Mouse (Mus musculus): ENCODE measurements at regions not wholly inside any gene's neighbourhood (a gene's known extent, or its start where the extent isn't known, plus 50 kb on each side); places are given as distances from the start of the nearest gene placed in this dataset.

GRCm38 (mm10) chr8:31031721-31032591 is 2396.6 kb upstream of the 5930422O12Rik start:
- ATAC-seq (ENCODE audit: insufficient number of reproducible peaks, insufficient read depth, low FRiP score, low TSS enrichment, low read depth): peak; percentile 82
- Histone ChIP-seq H3K4me1 (replicated peaks) (peaks cover 6% of the 10 kb centered on the region; the same call in 1 of the 2 replicates), H3K9ac (replicated peaks) (peak overlapping the region; percentile 52), H3K27ac (no peak overlapping the region), H3K4me3 (replicated peaks) (peak overlapping the region; percentile 42), H3K36me3 (no peaks in the 10 kb centered on the region), H3K4me2 (peak overlapping the region; percentile 63), H3K9me3 (no peaks in the 10 kb centered on the region), H3K27me3 (no peaks in the 10 kb centered on the region)
- WGBS: 8% methylated on average over 24 of the region's 24 CpGs

- Histone ChIP-seq H3K4me1 (replicated peaks) (peaks cover 6% of the 10 kb centered on the region; the same call in 1 of the 2 replicates), H3K9ac (replicated peaks) (no peak overlapping the region; the same call in 1 of the 2 replicates), H3K27me3 (no peaks in the 10 kb centered on the region), H3K27ac (no peak overlapping the region), H3K4me2 (peak overlapping the region; percentile 63), H3K36me3 (no peaks in the 10 kb centered on the region), H3K9me3 (no peaks in the 10 kb centered on the region), H3K4me3 (replicated peaks) (peak overlapping the region; percentile 34)
- no peak for ATAC-seq (ENCODE audit: insufficient number of reproducible peaks, insufficient read depth, low FRiP score, low TSS enrichment, low read depth)
- 4% methylated on average over 13 of the region's 13 CpGs for WGBS
Measured at GRCm38 (mm10) chr8:31033281-31033680, 2395.2 kb upstream of the 5930422O12Rik start.

DNA sequence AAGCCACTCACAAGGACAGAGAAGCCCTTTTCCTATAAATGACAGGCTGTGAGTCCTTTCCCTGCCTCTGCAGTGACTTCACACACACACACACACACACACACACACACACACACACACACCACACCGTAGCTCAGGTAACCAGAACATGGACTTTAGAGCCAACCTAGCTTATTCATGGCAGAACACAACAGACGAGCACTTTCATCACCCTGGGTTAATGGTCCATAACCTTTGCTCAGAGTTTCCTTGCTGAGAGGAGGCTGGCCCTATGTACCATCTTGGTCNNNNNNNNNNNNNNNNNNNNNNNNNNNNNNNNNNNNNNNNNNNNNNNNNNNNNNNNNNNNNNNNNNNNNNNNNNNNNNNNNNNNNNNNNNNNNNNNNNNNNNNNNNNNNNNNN is 2391.6 kb upstream of the 5930422O12Rik start:
- Histone ChIP-seq H3K4me2 (no peak overlapping the region), H3K4me1 (replicated peaks) (peaks cover 6% of the 10 kb centered on the region; the same call in 1 of the 2 replicates), H3K4me3 (replicated peaks) (no peak overlapping the region), H3K9me3 (no peaks in the 10 kb centered on the region), H3K27ac (no peak overlapping the region), H3K36me3 (no peaks in the 10 kb centered on the region), H3K27me3 (no peaks in the 10 kb centered on the region), H3K9ac (replicated peaks) (no peak overlapping the region)
- no peak for ATAC-seq (ENCODE audit: insufficient number of reproducible peaks, insufficient read depth, low FRiP score, low TSS enrichment, low read depth)
- WGBS: 78% methylated on average over 2 of the region's 2 CpGs

Measured in limb, embryonic 12.5 days (tissue).